Mouse (Mus musculus) E14TG2a.4 (cell line): ENCODE data around the gene Slc35e1.

Experiments used
- CTCF ChIP-seq: conservative IDR thresholded peaks from 2 replicates; pipeline ENCODE4 v1.5.1; 2014; ENCODE audit warnings: low read length
- NANOG ChIP-seq: IDR thresholded peaks from 2 replicates; pipeline ENCODE4 v1.6.1; 2014; ENCODE audit warnings: borderline replicate concordance, low read length, mixed read lengths
- POU5F1 ChIP-seq: IDR thresholded peaks from 2 replicates; pipeline ENCODE4 v1.6.1; 2014; ENCODE audit warnings: low read length, borderline replicate concordance

- TF ChIP-seq CTCF (no peak), NANOG (no peak), POU5F1 (no peak)
These were observed 37.1 kb downstream of the Slc35e1 start for GRCm38 (mm10) chr8:72455317-72455716.
